Mouse (Mus musculus): ENCODE measurements around the gene Unkl.
A peak's percentile ranks its signal among the peaks of the same experiment; 100 is the strongest.

Unkl gene

DNA sequence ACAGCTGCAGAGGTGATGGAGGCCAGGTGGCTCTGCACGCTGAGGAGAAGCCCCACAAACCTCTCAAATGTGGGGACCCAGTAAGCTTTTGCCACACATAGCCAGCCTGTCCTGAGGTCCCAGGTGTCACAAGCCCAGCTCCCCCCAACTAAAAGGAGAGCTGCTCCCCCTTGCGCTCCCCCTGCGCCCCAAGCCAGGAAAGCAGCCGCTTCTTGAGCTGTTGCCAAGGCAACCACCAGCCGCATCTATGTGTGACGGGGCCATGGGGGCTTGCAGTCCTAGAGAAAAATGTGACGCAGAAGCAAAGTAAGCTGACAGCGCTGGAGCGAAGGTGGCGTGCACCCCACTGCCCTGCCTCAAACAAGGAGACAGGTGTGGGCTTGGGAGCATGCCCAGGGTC, 65.6 kb downstream of the Unkl start:
- no peak for DNase-seq (ENCODE audit: low read depth, low spot score)

DNA sequence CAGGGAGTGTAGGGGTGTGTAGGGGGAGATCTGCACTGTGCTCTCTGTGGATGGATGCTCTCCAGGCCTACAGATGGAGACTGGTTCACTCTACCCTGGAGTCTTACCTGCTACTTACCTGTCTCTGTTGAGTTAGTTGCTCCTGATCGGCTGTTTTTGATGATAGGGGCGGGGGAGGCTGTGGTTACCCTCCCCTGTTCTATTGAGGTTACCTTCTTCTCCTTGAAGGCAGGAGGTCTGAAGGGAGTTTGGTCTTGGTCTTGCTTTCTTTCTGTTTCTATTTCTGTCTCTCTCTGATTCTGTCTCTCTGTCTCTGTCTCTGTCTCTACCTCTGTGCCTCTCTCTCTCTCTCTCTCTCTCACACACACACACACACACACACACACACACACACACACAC, 66.9 kb downstream of the Unkl start:
- no peak for DNase-seq (ENCODE audit: low read depth, low spot score)

DNA sequence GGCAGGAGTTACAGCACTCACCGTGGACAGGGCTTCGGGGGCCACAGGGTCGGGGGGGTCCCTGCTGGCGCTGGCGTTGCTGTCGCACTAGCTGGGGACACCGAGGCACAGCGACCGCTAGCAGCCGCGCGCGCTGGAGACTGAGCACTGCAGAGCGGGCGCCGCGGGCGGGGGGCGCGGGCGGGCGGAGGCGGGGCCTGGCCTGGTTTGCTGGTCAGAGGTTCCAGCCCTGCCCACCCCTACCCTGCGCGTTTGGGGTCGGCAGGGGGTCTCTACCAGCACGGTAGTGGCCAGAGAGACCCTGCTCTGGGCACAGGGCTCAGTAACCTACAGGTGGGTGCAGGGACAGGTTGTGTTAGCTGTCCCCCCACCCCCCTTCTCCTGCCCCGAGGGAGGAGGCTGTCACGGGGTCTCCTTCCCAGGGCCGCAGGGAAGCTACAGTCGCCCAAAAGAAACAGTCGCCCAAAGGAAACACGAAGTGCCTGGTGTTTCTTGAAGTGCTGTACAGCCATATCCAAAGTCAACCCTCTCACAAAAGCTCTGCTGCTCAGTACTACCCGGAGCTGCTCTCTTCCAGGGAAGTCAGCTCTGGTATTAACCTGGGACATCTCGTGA, 68.0 kb downstream of the Unkl start, which contains the start of gene Baiap3:
Gene Baiap3, minus strand, starts transcription at position 225 of the 615 bp plus-strand sequence.
- DNase-seq (ENCODE audit: low read depth, low spot score) = no peak

DNA sequence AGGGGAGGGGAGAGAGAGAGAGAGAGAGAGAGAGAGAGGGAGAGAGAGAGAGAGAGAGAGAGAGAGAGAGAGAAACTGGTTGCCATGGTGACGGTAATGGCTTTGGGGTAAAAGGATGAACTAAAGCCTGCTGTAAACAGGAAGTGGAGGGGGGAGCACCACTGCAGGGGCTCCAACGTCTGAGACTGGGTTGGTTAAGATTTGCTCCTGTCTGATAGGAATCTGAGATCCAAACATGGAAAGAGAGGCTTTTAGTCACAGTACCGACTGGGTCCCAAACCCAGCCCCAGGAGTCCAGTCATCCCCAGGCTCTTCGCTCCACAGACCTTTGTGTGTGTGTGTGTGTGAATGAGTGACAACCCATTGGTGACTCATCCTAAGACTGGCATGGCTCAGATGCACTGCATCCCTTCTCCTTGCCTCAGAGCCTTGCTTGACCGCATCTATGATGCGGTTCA, 69.6 kb downstream of the Unkl start:
- DNase-seq (ENCODE audit: low read depth, low spot score) = no peak

DNA sequence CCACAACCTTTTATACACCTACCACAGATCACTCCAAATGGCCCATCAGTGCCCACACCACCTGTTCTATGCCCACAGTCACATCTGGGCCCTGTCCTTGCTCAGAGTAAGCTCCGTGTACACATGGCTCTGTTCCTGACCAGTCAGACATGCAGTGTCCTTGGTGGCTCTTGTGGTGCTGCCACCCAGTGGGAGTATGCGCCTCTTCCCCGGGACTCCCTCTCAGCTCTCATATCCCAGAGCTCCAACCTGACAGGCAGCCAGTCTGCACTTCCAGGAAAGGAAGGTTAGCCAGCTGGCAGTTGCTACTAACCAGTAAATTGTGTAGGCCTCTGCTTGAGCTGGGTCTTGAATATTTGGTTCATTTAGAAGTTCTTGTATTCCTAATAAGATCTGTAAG, 76.3 kb downstream of the Unkl start:
- peak; percentile 66 for DNase-seq (ENCODE audit: low read depth, low spot score)

DNA sequence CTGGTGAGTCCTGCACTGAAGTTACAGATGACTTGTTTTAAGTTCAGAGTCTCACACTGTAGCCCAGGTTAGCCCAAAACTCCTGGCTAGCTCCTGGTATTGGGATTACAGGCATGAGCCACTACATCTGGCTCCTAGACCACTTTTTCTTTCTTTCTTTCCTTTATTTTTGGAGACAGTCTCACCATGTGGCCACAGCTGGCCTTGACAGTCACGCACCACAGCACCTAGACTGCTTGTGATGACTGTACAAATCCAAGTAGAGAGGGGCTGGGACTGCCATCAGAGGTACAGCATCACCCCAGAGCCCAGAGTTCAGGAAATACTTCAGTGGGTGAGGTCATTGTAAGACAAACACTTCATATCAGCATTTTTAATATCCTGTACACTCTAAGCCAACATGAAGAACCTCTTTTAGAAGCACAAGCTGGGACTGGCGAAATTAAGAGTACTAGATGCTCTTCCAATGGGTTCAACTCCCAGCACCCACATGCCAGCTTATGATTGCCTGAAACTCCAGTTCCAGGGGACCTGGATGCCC, 82.7 kb downstream of the Unkl start:
- no peak for DNase-seq (ENCODE audit: low read depth, low spot score)

DNA sequence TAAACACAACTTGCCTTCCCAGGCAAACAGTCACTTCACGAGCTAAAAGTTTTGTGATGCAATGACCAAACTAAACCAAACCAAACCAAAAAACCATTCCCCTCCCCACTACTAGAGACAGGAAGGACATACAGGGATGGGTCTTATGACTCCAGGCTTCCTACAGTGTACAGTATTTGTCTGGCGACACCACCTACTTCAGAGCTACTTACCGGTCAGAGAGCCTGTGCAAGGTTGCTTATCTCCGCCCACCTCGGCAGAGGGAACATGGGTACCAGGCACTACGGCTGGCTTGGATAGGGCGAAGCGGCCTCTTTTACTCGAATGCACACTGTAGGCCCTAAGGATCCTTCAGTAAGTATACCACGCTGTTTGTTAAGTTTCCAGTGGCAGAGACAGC, 84.1 kb downstream of the Unkl start:
- no peak for DNase-seq (ENCODE audit: low read depth, low spot score)

DNA sequence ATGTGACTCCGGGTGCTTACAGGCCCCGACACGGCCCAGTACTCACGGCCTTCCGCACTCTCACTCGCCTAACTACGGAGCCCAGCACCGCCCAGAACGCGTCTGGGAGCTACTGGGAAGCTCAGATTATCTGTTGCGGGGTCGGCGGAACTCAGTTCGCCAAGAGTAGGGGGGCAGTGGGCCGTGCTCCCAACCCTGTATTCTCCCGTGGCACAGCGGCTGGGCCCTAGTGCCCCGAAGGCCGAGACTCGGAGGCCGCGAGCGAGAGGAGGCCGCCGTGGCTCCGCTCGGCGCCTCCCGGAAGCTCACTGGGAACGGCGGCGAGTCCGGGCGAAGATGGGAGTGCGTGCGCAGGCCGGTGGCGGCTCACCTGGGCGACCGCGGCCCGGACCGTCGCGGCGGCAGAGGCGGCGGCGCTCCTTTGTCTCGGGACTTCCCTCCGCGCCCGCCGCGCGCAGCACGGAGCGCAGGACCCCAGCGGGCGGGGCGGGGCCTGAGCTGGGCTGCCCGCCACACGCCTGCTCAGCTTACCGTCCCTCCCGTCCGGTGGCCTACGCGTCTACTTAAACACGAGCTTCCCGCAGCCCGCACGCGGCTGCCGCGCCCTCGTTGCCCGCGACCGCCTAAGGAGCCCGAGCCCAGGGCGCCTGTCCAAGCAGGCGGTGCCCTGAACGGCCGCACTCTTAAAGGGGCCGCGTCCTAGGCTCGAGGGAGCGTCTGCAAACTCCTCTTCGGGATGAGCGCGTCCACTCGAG, 84.9 kb downstream of the Unkl start:
- DNase-seq (ENCODE audit: low read depth, low spot score) = peak; percentile 88

DNA sequence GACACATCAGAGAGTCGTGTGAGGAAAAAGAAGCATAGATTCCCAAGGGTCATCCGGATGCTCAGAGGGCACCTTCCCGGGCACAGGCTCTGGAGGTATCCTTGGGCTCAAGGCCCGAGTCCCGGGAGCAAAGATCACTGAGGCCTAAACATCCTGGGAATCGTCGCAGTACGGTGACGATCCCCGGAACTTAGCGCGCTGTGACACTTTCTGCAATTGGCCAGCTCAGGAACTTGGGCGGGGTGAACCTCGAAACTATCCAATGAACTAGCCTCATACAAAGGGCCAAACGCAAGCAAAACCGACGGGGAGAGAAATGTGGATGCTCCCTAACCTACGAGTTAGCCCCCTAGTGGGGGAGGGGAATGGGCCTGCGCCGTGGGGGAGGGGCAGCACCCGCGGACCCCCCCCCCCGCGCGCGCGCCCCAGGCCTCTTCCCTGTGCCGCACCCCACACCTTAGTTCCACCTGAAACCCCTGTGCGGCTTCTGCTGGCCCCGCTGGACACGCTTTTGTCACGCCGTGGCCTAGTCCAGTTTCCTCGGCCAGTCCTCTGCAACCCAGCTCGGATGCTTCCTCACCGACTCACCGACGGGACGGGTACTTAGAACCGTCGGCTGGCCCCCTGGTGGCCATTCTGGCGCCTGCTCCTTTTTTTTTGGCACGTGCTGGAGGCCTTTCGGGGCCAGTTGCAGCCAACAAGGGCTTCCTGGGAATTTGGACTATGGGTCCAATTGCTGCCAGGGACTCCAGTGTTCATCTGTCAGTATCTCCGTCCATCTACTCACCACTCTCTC, 85.7 kb downstream of the Unkl start:
- peak; percentile 97 for DNase-seq (ENCODE audit: low read depth, low spot score)

DNA sequence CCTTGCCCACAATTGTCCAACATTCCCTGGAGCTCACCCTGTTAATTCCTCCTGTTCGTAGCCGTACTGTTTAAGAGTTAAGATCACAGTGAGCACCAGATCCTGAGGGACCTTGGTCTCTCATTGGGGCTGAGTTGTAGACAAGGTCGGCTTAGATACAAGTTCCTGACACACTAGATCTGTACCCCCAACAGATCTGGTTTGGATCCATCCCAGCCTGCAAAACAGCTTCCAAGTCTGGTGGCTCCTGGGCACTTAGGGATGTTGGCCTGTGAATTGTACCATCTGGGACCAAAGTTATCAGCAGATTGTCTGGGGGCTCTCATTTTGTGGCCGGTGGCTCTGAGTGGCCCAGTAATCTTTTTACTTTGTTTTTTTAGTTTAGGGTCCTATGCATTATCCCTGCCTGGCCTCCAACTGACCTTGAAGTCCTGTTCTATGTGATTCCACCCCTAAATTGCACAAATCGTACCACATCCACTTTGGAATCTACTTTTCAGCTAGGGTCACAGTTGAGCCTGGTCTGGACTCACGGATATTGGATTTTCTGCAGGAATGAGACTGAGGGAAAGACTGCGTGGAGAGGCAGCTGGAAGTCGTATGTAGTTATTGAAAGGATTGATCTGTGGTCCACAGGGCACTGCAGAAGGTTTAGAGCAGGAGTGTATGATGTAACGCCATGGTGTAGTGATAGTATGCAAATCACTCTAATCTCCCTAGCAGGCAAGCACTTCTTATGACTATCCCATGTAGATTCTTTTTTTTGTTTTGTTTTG, 86.6 kb downstream of the Unkl start, which contains the start of gene Ube2i:
Gene Ube2i, minus strand, starts transcription at position 52 of the 776 bp plus-strand sequence.
- no peak for DNase-seq (ENCODE audit: low read depth, low spot score)

DNA sequence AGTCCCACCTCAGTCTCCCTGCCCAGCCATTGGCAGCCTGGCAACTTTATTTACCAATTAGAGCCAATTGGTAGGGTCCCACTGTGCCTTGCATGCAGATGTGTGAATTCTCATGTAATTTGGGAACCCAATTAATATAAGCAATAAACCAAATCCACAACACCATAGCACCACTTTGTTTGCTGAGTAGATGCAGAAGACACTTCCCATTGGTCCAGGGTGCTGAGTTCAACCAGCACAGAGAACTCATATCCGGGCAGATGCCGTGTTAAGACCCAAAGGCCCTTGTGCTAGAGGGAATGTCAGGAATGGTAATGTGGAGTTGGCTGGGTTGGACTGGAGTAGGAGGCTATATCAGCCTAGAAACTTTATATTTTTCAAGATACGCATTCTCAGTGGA, 87.6 kb downstream of the Unkl start:
- no peak for DNase-seq (ENCODE audit: low read depth, low spot score)

DNA sequence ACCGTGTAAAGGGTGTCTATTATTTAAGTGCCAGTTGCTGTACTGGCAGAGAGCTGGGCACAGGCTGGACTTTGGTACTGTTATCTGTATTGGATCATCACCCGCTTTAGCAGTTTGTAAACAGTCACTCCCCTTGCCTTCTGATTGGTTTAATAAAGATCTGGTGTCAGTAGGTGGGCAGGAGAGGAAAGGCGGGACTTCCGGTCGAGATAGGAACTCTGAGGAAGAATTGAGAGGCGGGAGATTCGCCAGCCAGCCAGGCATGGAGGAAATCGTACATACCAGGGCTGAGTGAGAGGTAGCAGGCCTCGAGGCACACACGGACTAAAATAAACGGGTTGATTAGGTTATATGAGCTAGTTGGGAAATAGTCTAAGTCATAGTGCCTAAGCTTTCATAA, 93.9 kb downstream of the Unkl start:
- no peak for DNase-seq (ENCODE audit: low read depth, low spot score)

Data from skeletal muscle tissue, adult 2 months (tissue).